Mouse (Mus musculus) CH12.LX (cell line): ENCODE measurements at regions not wholly inside any gene's neighbourhood (a gene's known extent, or its start where the extent isn't known, plus 50 kb on each side); places are given as distances from the start of the nearest gene placed in this dataset.

Experiments used
- DNase-seq: peaks from one replicate; pipeline ENCODE4 v3.0.0-alpha.2; 2013; ENCODE audit errors: extremely low read depth
- H3K27ac ChIP-seq: 2 replicates; pipeline ENCODE4 v1.5.1; 2012; ENCODE audit warnings: low read depth, mild to moderate bottlenecking, control low read depth, moderate library complexity; ENCODE audit not compliant: insufficient read depth
- H3K27me3 ChIP-seq: replicated peaks from 2 replicates; pipeline ENCODE3; 2012; ENCODE audit warnings: inconsistent platforms
- H3K36me3 ChIP-seq, 2 experiments: replicated peaks in 1 of 2; 2 replicates each; pipeline versions ENCODE3 to v1.6.1; 2012; ENCODE audit warnings: inconsistent platforms in 1 of 2, low read length in 1 of 2, mild to moderate bottlenecking in 1 of 2, mixed read lengths in 1 of 2, moderate library complexity in 1 of 2; ENCODE audit not compliant: control insufficient read depth in 1 of 2, insufficient read depth in 1 of 2
- H3K4me1 ChIP-seq, 2 experiments: 2 replicates each; pipeline ENCODE4 v1.6.1; 2012; ENCODE audit warnings: inconsistent platforms in 1 of 2, moderate library complexity in 1 of 2; ENCODE audit not compliant: insufficient read depth in 2 of 2, control insufficient read depth in 1 of 2
- H3K4me2 ChIP-seq: 2 replicates; pipeline ENCODE4 v1.6.1; 2012; ENCODE audit warnings: low read depth, mild to moderate bottlenecking, control low read depth; ENCODE audit not compliant: poor library complexity, insufficient read depth, severe bottlenecking
- H3K4me3 ChIP-seq, 3 experiments: fragments of 150-350 bp in 1 of 3; sonication (generic) in 1 of 3; replicated peaks in 1 of 3; 2 replicates each; pipeline versions ENCODE3 to v1.5.1; 2011 to 2012; ENCODE audit warnings: low read depth in 2 of 3, low read length in 2 of 3, mild to moderate bottlenecking in 2 of 3, moderate library complexity in 2 of 3, control low read depth in 1 of 3, improper control_type of control experiment in 1 of 3, inconsistent platforms in 1 of 3, mixed read lengths in 1 of 3; ENCODE audit not compliant: poor library complexity in 1 of 3
- H3K79me2 ChIP-seq: replicated peaks from 2 replicates; pipeline ENCODE4 v1.6.1; 2012; ENCODE audit warnings: mild to moderate bottlenecking, moderate library complexity; ENCODE audit not compliant: control insufficient read depth, poor library complexity, insufficient read depth, severe bottlenecking; ENCODE audit errors: extremely low read depth
- H3K9ac ChIP-seq: 2 replicates; pipeline ENCODE4 v1.6.1; 2012; ENCODE audit warnings: low read depth, mild to moderate bottlenecking, control low read depth, moderate library complexity; ENCODE audit not compliant: insufficient read depth
- H3K9me3 ChIP-seq: replicated peaks from 2 replicates; pipeline ENCODE3; 2012; ENCODE audit warnings: low read length, inconsistent platforms, mixed read lengths
- CHD1 ChIP-seq: IDR thresholded peaks from 2 replicates; pipeline ENCODE4 v1.6.1; 2012; ENCODE audit warnings: low read depth, low read length, improper control_type of control experiment, inconsistent platforms
- CHD2 ChIP-seq: IDR thresholded peaks from 2 replicates; pipeline ENCODE4 v1.6.1; 2011; ENCODE audit warnings: low read length, improper control_type of control experiment
- CTCF ChIP-seq, 2 experiments: IDR thresholded peaks in 1 of 2; conservative IDR thresholded peaks in 1 of 2; 2 replicates each; pipeline ENCODE4 v1.5.1; 2011 to 2012; ENCODE audit warnings: low read depth in 2 of 2, low read length in 2 of 2, improper control_type of control experiment in 1 of 2, inconsistent platforms in 1 of 2, mild to moderate bottlenecking in 1 of 2, moderate library complexity in 1 of 2
- E2F4 ChIP-seq: IDR thresholded peaks from 2 replicates; pipeline ENCODE4 v1.6.1; 2011; ENCODE audit warnings: low read depth, low read length, improper control_type of control experiment; ENCODE audit not compliant: insufficient replicate concordance
- ELF1 ChIP-seq: IDR thresholded peaks from 2 replicates; pipeline ENCODE4 v1.6.1; 2014; ENCODE audit warnings: low read depth, mild to moderate bottlenecking, inconsistent platforms, low read length, improper control_type of control experiment
- ETS1 ChIP-seq: conservative IDR thresholded peaks from 2 replicates; pipeline ENCODE4 v1.6.1; 2012; ENCODE audit warnings: low read depth, mild to moderate bottlenecking, inconsistent platforms, low read length, improper control_type of control experiment, moderate library complexity
- JUND ChIP-seq: conservative IDR thresholded peaks from 2 replicates; pipeline ENCODE4 v1.6.1; 2011; ENCODE audit warnings: low read depth, low read length, improper control_type of control experiment
- KAT2A ChIP-seq: IDR thresholded peaks from 2 replicates; pipeline ENCODE4 v1.6.1; 2012; ENCODE audit warnings: low read length, improper control_type of control experiment, inconsistent platforms; ENCODE audit not compliant: insufficient replicate concordance
- MAFK ChIP-seq: IDR thresholded peaks from 2 replicates; pipeline ENCODE4 v1.6.1; 2011; ENCODE audit warnings: low read length, improper control_type of control experiment; ENCODE audit not compliant: insufficient replicate concordance
- MXI1 ChIP-seq: IDR thresholded peaks from 2 replicates; pipeline ENCODE4 v1.6.1; 2011; ENCODE audit warnings: mild to moderate bottlenecking, low read depth, low read length, improper control_type of control experiment
- MYC ChIP-seq: IDR thresholded peaks from 2 replicates; pipeline ENCODE4 v1.6.1; 2011; ENCODE audit warnings: low read depth, mild to moderate bottlenecking, improper control_type of control experiment, low read length
- NELFE ChIP-seq: IDR thresholded peaks from 2 replicates; pipeline ENCODE4 v1.6.1; 2011; ENCODE audit warnings: low read depth, low read length, improper control_type of control experiment
- POLR2A ChIP-seq: IDR thresholded peaks from 2 replicates; pipeline ENCODE4 v1.6.1; 2011; ENCODE audit warnings: low read depth, mild to moderate bottlenecking, improper control_type of control experiment, low read length
- POLR2AphosphoS2 ChIP-seq: IDR thresholded peaks from 2 replicates; pipeline ENCODE4 v1.6.1; 2011; ENCODE audit warnings: low read depth, low read length, improper control_type of control experiment
- RAD21 ChIP-seq: IDR thresholded peaks from 2 replicates; pipeline ENCODE4 v1.6.1; 2011; ENCODE audit warnings: low read depth, mild to moderate bottlenecking, low read length, improper control_type of control experiment, moderate library complexity
- SIN3A ChIP-seq: IDR thresholded peaks from 2 replicates; pipeline ENCODE4 v1.6.1; 2012; ENCODE audit warnings: low read length, improper control_type of control experiment, inconsistent platforms
- TBP ChIP-seq: conservative IDR thresholded peaks from 2 replicates; pipeline ENCODE4 v1.6.1; 2011; ENCODE audit warnings: low read depth, low read length, improper control_type of control experiment
- USF2 ChIP-seq: conservative IDR thresholded peaks from 2 replicates; pipeline ENCODE4 v1.6.1; 2011; ENCODE audit warnings: low read depth, low read length, improper control_type of control experiment
- dilution Hi-C: fragments of 300-500 bp; cut with MboI; formaldehyde crosslinking; loops from 2 replicates; pipeline ENCODE4 v1.14.3; 2020; ENCODE audit warnings: low sequenced_read_pairs; ENCODE audit not compliant: extremely low pct_unique_long_range_greater_than_20kb, extremely low pct_ligation_motif_present
- in situ Hi-C: fragments of 300-500 bp; cut with MboI; formaldehyde crosslinking; loops from 3 replicates; pipeline ENCODE4 v1.14.3; 2019; ENCODE audit warnings: low sequenced_read_pairs, low pct_ligation_motif_present, low pct_unique_long_range_greater_than_20kb, mixed read lengths

DNA sequence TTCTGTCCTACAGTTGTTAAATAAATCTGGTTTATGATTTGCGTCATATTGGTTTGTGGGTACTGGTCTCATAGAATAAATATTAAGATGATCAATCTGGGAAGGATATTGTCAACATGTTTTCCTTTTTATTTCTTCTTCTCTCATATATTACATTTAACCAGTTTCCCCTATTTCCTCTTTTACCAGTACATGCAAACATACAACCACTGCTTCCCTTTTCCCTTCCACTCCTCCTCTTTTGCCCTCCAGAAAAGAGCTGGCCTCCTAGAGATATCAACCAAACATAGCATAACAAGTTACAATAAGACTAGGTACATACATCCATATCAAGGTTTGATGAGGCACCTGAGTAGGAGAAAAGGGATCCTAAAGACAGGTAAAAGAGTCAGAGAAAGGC, 180.1 kb upstream of the Gm8871 start:
- Histone ChIP-seq H3K4me1 (no peaks in the 10 kb centered on the region), H3K9me3 (peaks cover 8% of the 10 kb centered on the region), H3K36me3 (no peaks in the 10 kb centered on the region), H3K27me3 (no peaks in the 10 kb centered on the region), H3K4me3 (no peak overlapping the region), H3K9ac (no peak overlapping the region), H3K4me2 (no peak overlapping the region), H3K27ac (no peak overlapping the region), H3K79me2 (no peaks in the 10 kb centered on the region)
- no peak for TF ChIP-seq RAD21
- no peak for TF ChIP-seq MYC
- TF ChIP-seq JUND: no peak
- no peak for TF ChIP-seq NELFE
- no peak for TF ChIP-seq ETS1
- TF ChIP-seq MAFK: no peak
- TF ChIP-seq KAT2A: no peak
- no peak for TF ChIP-seq TBP
- no peak for TF ChIP-seq POLR2AphosphoS2
- no peak for TF ChIP-seq ELF1
- TF ChIP-seq CHD1: no peak
- no peak for TF ChIP-seq CTCF (conservative IDR thresholded peaks at IDR 0.05 in 1 of 2, IDR thresholded peaks at IDR 0.05 in 1 of 2; ENCODE audit: low read depth in 2 of 2, low read length in 2 of 2)
- no peak for TF ChIP-seq POLR2A
- no peak for TF ChIP-seq CHD2
- no peak for TF ChIP-seq MXI1
- TF ChIP-seq USF2: no peak
- TF ChIP-seq SIN3A: no peak
- TF ChIP-seq E2F4: no peak
- DNase-seq: no peak
- dilution Hi-C loops: no loop called here
- in situ Hi-C loops: no loop called here
